Mouse (Mus musculus): ENCODE measurements at regions not wholly inside any gene's neighbourhood (a gene's known extent, or its start where the extent isn't known, plus 50 kb on each side); places are given as distances from the start of the nearest gene placed in this dataset.
A peak's percentile ranks its signal among the peaks of the same experiment; 100 is the strongest.

DNA sequence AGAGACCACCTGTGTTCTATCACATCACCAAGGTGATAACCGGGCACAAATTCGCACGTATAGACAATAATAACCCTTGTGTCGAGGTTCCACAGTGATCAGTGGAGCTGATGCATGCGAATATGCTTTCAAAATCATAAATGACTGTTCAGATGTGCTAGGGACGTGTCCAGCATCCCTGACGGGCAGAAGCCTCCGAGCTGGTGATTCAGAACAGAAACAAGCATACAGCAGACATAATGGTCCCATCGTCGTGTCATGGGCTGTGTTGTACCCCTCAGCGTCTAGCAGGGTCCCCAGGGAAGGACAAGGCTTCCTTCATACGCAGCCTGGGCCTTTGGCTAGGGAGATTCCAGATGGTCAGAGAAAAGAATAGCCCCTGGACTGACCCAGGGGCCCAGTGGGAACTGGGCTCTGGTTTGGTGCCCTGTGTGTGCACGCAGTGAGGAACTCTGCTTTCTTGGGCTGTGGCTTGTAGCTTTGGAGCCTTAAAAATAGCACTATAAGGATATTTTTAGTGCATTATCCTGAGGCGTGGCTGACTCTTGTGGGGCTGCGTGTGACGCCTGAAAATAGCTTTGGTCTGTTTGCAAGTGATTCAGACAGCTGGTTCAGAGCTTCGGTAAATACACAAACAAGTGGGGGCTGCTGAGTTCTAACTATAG is 137.3 kb downstream of the Fam43a start:
- DNase-seq (ENCODE audit: low spot score in 2 of 2), result no peak

GRCm38 (mm10) chr16:30737524-30737923 is 138.0 kb downstream of the Fam43a start:
- DNase-seq (ENCODE audit: low spot score in 2 of 2), result no peak

DNA sequence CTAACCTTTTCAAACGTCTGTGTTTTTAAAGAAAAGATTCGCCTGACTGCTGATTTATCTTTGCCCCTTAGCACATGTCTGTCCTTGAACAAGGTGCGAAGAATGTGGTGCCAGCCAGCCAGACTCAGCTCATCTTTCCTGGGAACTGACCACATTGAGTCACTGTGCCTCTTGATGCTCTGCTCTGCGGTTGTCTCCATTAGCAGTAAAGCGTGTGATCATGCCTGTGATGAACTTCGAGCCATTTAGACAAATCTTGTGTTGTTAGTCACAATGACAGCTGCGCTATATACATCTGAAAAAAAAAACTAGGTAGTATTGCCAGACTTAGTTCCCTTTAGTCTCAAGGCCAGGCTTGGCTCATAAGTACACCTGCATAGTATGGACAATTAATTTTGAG is 140.1 kb downstream of the Fam43a start:
- DNase-seq (ENCODE audit: low spot score in 2 of 2), result no peak

GRCm38 (mm10) chr16:30741192-30741591 is 141.7 kb downstream of the Fam43a start:
- DNase-seq (ENCODE audit: low spot score in 2 of 2), result no peak

GRCm38 (mm10) chr16:30742474-30742873 is 143.0 kb downstream of the Fam43a start:
- no peak for DNase-seq (ENCODE audit: low spot score in 2 of 2)

- DNase-seq (ENCODE audit: low spot score in 2 of 2), result no peak
Measured at GRCm38 (mm10) chr16:30743566-30743965, 144.0 kb downstream of the Fam43a start.

GRCm38 (mm10) chr16:30744237-30744636 is 144.7 kb downstream of the Fam43a start:
- DNase-seq (ENCODE audit: low spot score in 2 of 2), result no peak

GRCm38 (mm10) chr16:30745598-30746181 is 146.2 kb downstream of the Fam43a start:
- peak in 1 of 2 experiments; percentile 38 for DNase-seq (ENCODE audit: low spot score in 2 of 2)

DNA sequence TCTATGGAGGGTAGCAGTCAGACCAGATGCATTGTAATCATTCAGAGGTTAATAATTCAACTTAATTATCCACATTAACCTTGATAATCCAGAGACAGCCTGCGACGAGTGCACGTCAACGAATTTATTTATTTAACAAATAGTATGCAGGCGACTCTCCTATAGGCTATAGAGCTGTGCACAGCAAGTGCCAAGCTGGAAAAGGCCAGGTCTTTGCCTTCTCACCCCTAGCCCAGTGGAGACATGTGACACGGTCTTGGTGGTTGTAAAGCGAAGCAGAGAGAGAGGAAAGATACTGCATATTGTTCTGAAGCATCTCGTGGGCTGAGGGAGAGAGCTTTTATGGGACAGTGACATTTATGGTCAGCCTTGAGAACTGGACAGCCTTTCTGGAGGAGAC is 146.7 kb downstream of the Fam43a start:
- no peak for DNase-seq (ENCODE audit: low spot score in 2 of 2)

GRCm38 (mm10) chr16:30749841-30750240 is 150.3 kb downstream of the Fam43a start:
- no peak for DNase-seq (ENCODE audit: low spot score in 2 of 2)

DNA sequence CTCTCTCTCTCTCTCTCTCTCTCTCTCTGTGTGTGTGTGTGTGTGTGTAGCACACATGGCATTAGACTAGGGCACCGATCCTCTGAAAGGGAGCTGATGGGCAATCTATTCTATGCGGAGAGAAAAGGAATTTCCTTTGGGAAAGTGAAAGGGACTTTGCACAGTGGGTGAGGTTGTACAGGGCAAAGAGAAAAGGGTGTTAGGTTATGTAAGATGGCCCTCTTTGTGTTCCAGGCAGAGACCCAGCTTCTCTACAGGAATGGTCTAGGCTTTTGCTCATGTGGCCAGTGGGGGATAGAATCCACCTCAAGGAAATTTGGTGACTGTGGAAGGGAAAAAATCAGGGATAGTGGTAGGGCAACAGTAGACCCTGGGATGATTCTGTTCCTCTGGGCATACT is 156.2 kb downstream of the Fam43a start:
- no peak for DNase-seq (ENCODE audit: low spot score in 2 of 2)

DNA sequence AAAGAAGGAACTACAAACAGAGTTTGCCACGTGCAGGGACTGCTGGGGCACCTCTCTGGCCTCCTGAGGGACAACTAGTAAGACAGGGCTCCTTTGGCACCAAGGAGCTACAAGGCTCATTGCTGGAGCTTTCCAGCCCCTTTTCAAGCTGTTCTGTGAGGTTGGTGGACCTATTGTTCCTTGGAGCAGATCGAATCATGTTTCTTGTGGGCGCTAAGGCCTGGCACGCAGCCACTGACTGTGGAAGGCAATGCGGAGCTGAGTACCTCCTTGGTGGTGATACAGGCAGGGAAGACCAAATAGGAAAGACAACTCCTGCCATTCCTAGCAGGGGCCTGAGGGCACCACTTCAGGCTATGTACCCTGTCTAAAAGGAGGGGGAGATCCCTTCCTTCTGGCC is 157.2 kb downstream of the Fam43a start:
- DNase-seq (ENCODE audit: low spot score in 2 of 2), result no peak

DNA sequence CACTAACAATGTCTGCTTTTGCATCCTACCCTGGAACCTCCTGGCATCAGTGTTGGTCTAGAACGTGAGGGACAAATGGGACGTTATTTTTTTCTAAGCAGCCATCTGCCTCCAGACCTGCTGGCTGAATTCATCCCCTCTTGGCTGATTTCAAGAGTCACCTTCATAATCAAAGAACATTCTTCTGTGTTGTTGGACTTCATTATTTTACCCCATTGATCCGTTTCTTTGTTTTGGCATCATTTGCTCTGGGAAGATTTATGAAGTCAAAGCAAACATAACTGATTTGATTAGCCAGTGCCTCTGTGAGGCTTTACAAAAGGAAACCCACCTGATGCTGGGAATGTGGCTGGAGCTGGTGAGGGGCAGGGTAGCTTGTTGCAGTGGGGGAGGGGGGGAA is 158.0 kb downstream of the Fam43a start:
- DNase-seq (ENCODE audit: low spot score in 2 of 2), result no peak

DNA sequence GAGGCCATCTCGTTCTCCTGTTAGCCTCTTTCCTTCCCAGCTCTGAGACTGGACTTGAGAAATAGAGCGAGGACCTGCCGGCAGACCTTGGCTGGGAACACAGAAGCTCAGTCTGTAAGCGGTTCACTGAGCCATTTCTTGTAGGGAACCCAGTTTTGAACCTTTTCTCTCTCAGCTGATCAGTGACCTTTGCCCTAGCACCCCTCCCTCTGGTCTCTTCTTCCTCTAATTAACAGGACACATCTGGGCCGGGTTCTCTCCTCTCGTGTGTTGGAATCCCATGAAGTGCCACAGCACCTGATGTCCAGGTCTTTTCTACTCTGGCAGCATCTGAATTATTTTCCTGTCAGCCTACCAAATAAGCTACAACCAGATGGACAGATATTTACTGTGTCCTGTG is 158.5 kb downstream of the Fam43a start:
- DNase-seq (ENCODE audit: low spot score in 2 of 2), result no peak

DNA sequence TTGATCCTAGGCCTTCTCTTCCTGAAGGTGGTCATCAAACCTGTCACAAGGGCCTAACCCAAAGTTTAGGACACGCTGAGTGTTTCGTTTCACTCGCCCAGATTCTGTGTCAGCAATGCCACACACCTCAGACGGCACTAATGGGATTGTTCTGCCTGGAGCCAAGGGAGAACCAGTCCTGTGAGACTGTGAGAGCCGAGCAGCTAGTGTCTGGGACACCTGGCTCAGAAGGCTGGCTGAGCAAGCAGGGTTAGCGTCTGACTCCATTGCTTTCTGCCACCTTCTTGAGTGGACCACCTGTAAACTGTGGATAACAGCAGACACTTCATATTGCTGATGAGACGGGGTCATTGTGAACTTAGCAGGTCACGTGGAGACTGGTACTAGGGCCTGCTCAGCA is 160.0 kb downstream of the Fam43a start:
- DNase-seq (ENCODE audit: low spot score in 2 of 2), result no peak

DNA sequence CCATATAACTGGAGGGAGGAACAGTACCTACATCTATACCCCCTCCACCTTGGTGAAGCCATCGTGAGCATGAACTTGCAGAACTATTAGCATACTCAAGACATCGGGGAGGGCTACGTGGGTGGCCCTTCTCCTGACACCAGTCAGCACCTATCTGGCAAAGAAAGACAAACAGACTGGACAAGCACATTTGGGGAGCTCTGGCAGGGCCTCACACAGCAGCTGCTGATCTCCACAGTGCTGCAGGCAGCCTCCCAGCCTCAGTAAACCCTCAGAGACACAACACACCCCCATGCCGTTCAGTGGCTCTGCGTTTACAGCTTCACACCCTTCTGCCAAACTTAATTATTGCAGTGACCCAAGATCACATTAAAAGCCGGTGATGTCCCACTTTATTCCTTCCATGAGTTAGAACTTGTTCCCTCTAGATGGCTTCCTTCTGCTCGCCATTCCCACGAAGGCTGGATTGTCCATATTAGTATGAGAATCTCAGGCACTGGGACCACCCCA is 161.7 kb downstream of the Fam43a start:
- no peak for DNase-seq (ENCODE audit: low spot score in 2 of 2)

- DNase-seq (ENCODE audit: low spot score in 2 of 2), result no peak
Measured at GRCm38 (mm10) chr16:30762898-30763595, 163.5 kb downstream of the Fam43a start.

- no peak for DNase-seq (ENCODE audit: low spot score in 2 of 2)
Measured at GRCm38 (mm10) chr16:30765591-30765990, 166.1 kb downstream of the Fam43a start.

DNA sequence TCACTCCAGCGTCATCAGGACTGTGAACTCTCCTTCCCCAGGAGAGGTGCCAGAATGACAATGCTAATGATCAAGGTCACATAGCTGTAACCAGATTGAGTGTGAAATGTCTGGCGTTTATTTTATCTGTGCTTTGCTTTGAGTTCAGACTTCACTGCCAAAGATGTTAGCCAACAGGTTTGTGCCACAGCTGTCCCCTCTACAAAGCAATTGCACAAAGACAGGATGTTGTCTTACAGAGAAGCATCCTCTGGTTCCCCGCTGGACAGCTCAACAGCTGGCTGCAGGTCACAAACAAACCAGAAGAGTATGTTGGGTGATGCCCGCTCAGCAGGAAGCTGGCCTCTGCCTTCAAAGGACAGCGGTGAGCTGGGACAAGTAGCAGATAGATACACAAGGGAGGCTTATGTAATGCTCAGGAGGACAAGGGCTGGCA is 169.5 kb downstream of the Fam43a start:
- no peak for DNase-seq (ENCODE audit: low spot score in 2 of 2)

- no peak for DNase-seq (ENCODE audit: low spot score in 2 of 2)
Measured at GRCm38 (mm10) chr16:30769467-30769866, 169.9 kb downstream of the Fam43a start.

- no peak for DNase-seq (ENCODE audit: low spot score in 2 of 2)
Measured at GRCm38 (mm10) chr16:30772802-30773201, 173.3 kb downstream of the Fam43a start.

- DNase-seq (ENCODE audit: low spot score in 2 of 2), result peak in 1 of 2 experiments; percentile 44
Measured at GRCm38 (mm10) chr16:30774951-30775661, 175.6 kb downstream of the Fam43a start.

Measured in urinary bladder, postnatal 36 days (tissue).